ENCODE assay signal across 12 mouse cellular contexts in the genomic region with DNA sequence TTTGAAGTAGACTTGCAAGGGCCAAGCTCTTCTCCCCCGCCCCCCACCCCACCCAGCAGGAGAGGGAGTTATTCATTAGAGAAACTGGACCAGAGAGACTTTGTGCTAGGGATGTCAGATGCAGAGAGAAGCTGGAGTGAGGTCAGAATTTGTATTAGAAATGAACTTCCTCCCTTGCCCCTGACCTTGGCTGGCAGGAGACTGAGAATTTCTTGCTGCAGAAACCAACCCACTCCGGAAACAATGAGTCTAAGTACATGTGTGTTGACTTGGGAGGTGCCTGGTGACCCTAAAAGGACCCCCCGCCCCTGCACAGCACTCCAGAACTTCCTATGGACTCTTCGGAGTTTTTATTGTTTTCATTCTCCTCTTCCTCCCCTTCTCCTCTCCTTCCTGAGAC.
A peak's percentile ranks its signal among the peaks of the same experiment; 100 is the strongest.
DNase-seq lines count a peak whose midpoint lies in the region; ATAC-seq lines count a peak whose summit lies in the region.
"Had no signal": no experiment of that assay in that cellular context is flagged by ENCODE, and none has a peak within 500 bp of the region (broad histone marks: within the 10 kb centered on the region; RNA-seq: fewer than 3 reads in every experiment).

No protein-coding gene starts in this region.

- no peak for ATAC-seq in limb, embryonic 11.5 days (ENCODE audit: insufficient number of reproducible peaks, low FRiP score, low TSS enrichment, low read depth)
- ATAC-seq in intestine, embryonic 15.5 days: no peak

- H3K4me1 ChIP-seq in limb, embryonic 11.5 days (ENCODE audit: control insufficient read depth, insufficient read depth, low read length): peaks cover 19% of the 10 kb centered on the region
- peaks cover 39% of the 10 kb centered on the region for H3K4me1 ChIP-seq in limb, embryonic 10.5 days
- peaks cover 31% of the 10 kb centered on the region for H3K4me1 ChIP-seq in intestine, embryonic 15.5 days (replicated peaks)

- H3K9me3 ChIP-seq in limb, embryonic 11.5 days (ENCODE audit: control insufficient read depth, low read length): no peaks in the 10 kb centered on the region
- no peaks in the 10 kb centered on the region for H3K9me3 ChIP-seq in limb, embryonic 10.5 days (replicated peaks)
- no peaks in the 10 kb centered on the region for H3K9me3 ChIP-seq in intestine, embryonic 15.5 days
- H3K9me3 ChIP-seq: limb, embryonic 13.5 days had no signal

- no peaks in the 10 kb centered on the region for H3K36me3 ChIP-seq in limb, embryonic 11.5 days (ENCODE audit: control insufficient read depth, insufficient read depth, low read length)
- H3K36me3 ChIP-seq in limb, embryonic 10.5 days: no peaks in the 10 kb centered on the region
- H3K36me3 ChIP-seq in intestine, embryonic 15.5 days: no peaks in the 10 kb centered on the region
- H3K36me3 ChIP-seq: limb, embryonic 13.5 days had no signal

- no peaks in the 10 kb centered on the region for H3K27me3 ChIP-seq in limb, embryonic 11.5 days (ENCODE audit: control insufficient read depth, insufficient read depth, low read length)
- H3K27me3 ChIP-seq in limb, embryonic 10.5 days (ENCODE audit: low read depth, poor library complexity, severe bottlenecking): no peaks in the 10 kb centered on the region
- H3K27me3 ChIP-seq in intestine, embryonic 15.5 days (replicated peaks): no peaks in the 10 kb centered on the region
- H3K27me3 ChIP-seq: limb, embryonic 13.5 days had no signal

- DNase-seq in limb, embryonic 11.5 days (ENCODE audit: low spot score): no peak
- no peak for DNase-seq in limb, embryonic 10.5 days (ENCODE audit: low spot score)
- peak; percentile 73 for DNase-seq in R1 (ENCODE audit: low read depth, low spot score)
- peak; percentile 67 to 77 for DNase-seq in kidney, postnatal 36 days
- DNase-seq in cerebellum, adult 11 months: no peak
- DNase-seq in ovary, postnatal 14 days (ENCODE audit: low spot score): no peak
- no peak for DNase-seq in thymus, postnatal 10 days (ENCODE audit: low spot score in 2 of 2)
- DNase-seq: adrenal gland, adult 8-10 months; heart, postnatal 10 days; right cerebral cortex, adult 18-20 months had no signal

- H3K27ac ChIP-seq in limb, embryonic 11.5 days (replicated peaks; ENCODE audit: low read depth, low read length): peak overlapping the region; percentile 52; the same call in 1 of the 2 replicates
- no peak overlapping the region for H3K27ac ChIP-seq in limb, embryonic 10.5 days
- 0 out of 2 replicates have a peak overlapping the region, but pooled peaks have one; percentile 18 for H3K27ac ChIP-seq in intestine, embryonic 15.5 days
- H3K27ac ChIP-seq: limb, embryonic 13.5 days had no signal

- no peak overlapping the region for H3K4me3 ChIP-seq in limb, embryonic 11.5 days (ENCODE audit: low read depth, low read length)
- no peak overlapping the region for H3K4me3 ChIP-seq in limb, embryonic 10.5 days
- H3K4me3 ChIP-seq in intestine, embryonic 15.5 days (replicated peaks): no peak overlapping the region
- H3K4me3 ChIP-seq: limb, embryonic 13.5 days had no signal

- H3K4me2 ChIP-seq in limb, embryonic 11.5 days (ENCODE audit: low read depth, severe bottlenecking): no peak overlapping the region
- H3K4me2 ChIP-seq in intestine, embryonic 15.5 days (replicated peaks): no peak overlapping the region
- H3K4me2 ChIP-seq: limb, embryonic 13.5 days had no signal

- no peak overlapping the region for H3K9ac ChIP-seq in limb, embryonic 11.5 days (ENCODE audit: low read length)
- H3K9ac ChIP-seq in intestine, embryonic 15.5 days: no peak overlapping the region
- H3K9ac ChIP-seq: limb, embryonic 13.5 days had no signal

- WGBS in limb, embryonic 11.5 days: 59% methylated on average over 4 of the region's 4 CpGs
- WGBS in limb, embryonic 10.5 days: 62% methylated on average over 4 of the region's 4 CpGs
- 22% methylated on average over 4 of the region's 4 CpGs for WGBS in intestine, embryonic 15.5 days

Comparison
In these comparisons a context has a peak if more than half of its experiments do, and no peak if none do; other contexts are left out.
1. DNase-seq: peak in R1 (single experiment) and kidney, postnatal 36 days (2 of 2); none in limb, embryonic 11.5 days (single experiment), limb, embryonic 10.5 days (single experiment), cerebellum, adult 11 months (single experiment), ovary, postnatal 14 days (single experiment) and thymus, postnatal 10 days (0 of 2).